ENCODE assay signal across 24 mouse cellular contexts in genomic region chr1:127383071-127383470, GRCm38 (mm10).
DNase-seq lines count a peak whose midpoint lies in the region; ATAC-seq lines count a peak whose summit lies in the region.
"Had no signal": no experiment of that assay in that cellular context is flagged by ENCODE, and none has a peak within 500 bp of the region (broad histone marks: within the 10 kb centered on the region; RNA-seq: fewer than 3 reads in every experiment).

No protein-coding gene starts in this region.

- no peak overlapping the region for H3K27ac ChIP-seq in forebrain, embryonic 12.5 days
- H3K27ac ChIP-seq in forebrain, embryonic 15.5 days (replicated peaks), result no peak overlapping the region
- H3K27ac ChIP-seq in midbrain, embryonic 12.5 days (replicated peaks), result no peak overlapping the region
- no peak overlapping the region for H3K27ac ChIP-seq in midbrain, embryonic 16.5 days (ENCODE audit: low read length)
- H3K27ac ChIP-seq: embryonic facial prominence, embryonic 15.5 days; forebrain, embryonic 10.5 days; heart, adult 2 months; heart, embryonic 15.5 days had no signal

- peak; percentile 17 for DNase-seq in embryo, embryonic 11 days
- DNase-seq in retina, embryonic 14.5 days (ENCODE audit: low spot score), result peak; percentile 49
- DNase-seq: adrenal gland, postnatal 14 days; cerebellum, adult 11-12 months; cerebellum, adult 9-11 months; cerebellum, postnatal 36 days; gastrocnemius, postnatal 10 days; heart, adult 2 months; heart, postnatal 14 days had no signal

- no peak overlapping the region for H3K4me2 ChIP-seq in forebrain, embryonic 12.5 days
- H3K4me2 ChIP-seq in forebrain, embryonic 15.5 days (replicated peaks), result no peak overlapping the region
- H3K4me2 ChIP-seq in midbrain, embryonic 12.5 days (replicated peaks), result no peak overlapping the region
- H3K4me2 ChIP-seq in midbrain, embryonic 16.5 days (ENCODE audit: low read length), result no peak overlapping the region
- H3K4me2 ChIP-seq: embryonic facial prominence, embryonic 15.5 days; heart, embryonic 11.5 days; heart, embryonic 15.5 days had no signal

- H3K4me1 ChIP-seq in forebrain, embryonic 12.5 days, result peaks cover 10% of the 10 kb centered on the region
- peaks cover 21% of the 10 kb centered on the region for H3K4me1 ChIP-seq in forebrain, embryonic 15.5 days
- H3K4me1 ChIP-seq in midbrain, embryonic 12.5 days, result peaks cover 12% of the 10 kb centered on the region
- peaks cover 10% of the 10 kb centered on the region for H3K4me1 ChIP-seq in midbrain, embryonic 16.5 days (ENCODE audit: control insufficient read depth, insufficient read depth, low read length)

- no peak overlapping the region for H3K4me3 ChIP-seq in forebrain, embryonic 12.5 days (replicated peaks)
- no peak overlapping the region for H3K4me3 ChIP-seq in forebrain, embryonic 15.5 days
- H3K4me3 ChIP-seq in midbrain, embryonic 12.5 days, result no peak overlapping the region
- H3K4me3 ChIP-seq in midbrain, embryonic 16.5 days (ENCODE audit: low read depth, low read length), result no peak overlapping the region
- H3K4me3 ChIP-seq: embryonic facial prominence, embryonic 15.5 days; erythroblast, embryonic 14.5 days; forebrain, embryonic 10.5 days; heart, adult 2 months; heart, embryonic 15.5 days had no signal

- 85% methylated on average over 7 of the region's 7 CpGs for WGBS in forebrain, embryonic 12.5 days
- WGBS in forebrain, embryonic 15.5 days, result 82% methylated on average over 7 of the region's 7 CpGs
- 76% methylated on average over 7 of the region's 7 CpGs for WGBS in midbrain, embryonic 12.5 days
- 67% methylated on average over 7 of the region's 7 CpGs for WGBS in midbrain, embryonic 16.5 days

- no peaks in the 10 kb centered on the region for H3K27me3 ChIP-seq in forebrain, embryonic 12.5 days
- no peaks in the 10 kb centered on the region for H3K27me3 ChIP-seq in forebrain, embryonic 15.5 days
- no peaks in the 10 kb centered on the region for H3K27me3 ChIP-seq in midbrain, embryonic 12.5 days
- no peaks in the 10 kb centered on the region for H3K27me3 ChIP-seq in midbrain, embryonic 16.5 days (ENCODE audit: control insufficient read depth, insufficient read depth, low read depth, low read length)
- H3K27me3 ChIP-seq: CH12.LX; embryonic facial prominence, embryonic 15.5 days; heart, embryonic 15.5 days; Patski had no signal

- peaks cover 30% of the 10 kb centered on the region for H3K36me3 ChIP-seq in forebrain, embryonic 12.5 days (replicated peaks)
- peaks cover 20% of the 10 kb centered on the region; the same call in 1 of the 2 replicates for H3K36me3 ChIP-seq in forebrain, embryonic 15.5 days
- peaks cover 4% of the 10 kb centered on the region; the same call in 1 of the 2 replicates for H3K36me3 ChIP-seq in midbrain, embryonic 12.5 days
- H3K36me3 ChIP-seq in midbrain, embryonic 16.5 days (ENCODE audit: control insufficient read depth, insufficient read depth, low read length), result peaks cover 2% of the 10 kb centered on the region; the same call in 1 of the 2 replicates

- no peak overlapping the region for H3K9ac ChIP-seq in forebrain, embryonic 12.5 days
- no peak overlapping the region for H3K9ac ChIP-seq in forebrain, embryonic 15.5 days (replicated peaks)
- no peak overlapping the region for H3K9ac ChIP-seq in midbrain, embryonic 12.5 days (replicated peaks)
- no peak overlapping the region for H3K9ac ChIP-seq in midbrain, embryonic 16.5 days (ENCODE audit: low read depth, low read length)
- H3K9ac ChIP-seq: embryonic facial prominence, embryonic 15.5 days; heart, embryonic 15.5 days had no signal

- 0 out of 2 replicates have a peak, but pooled peaks have one; percentile 44 for ATAC-seq in forebrain, embryonic 12.5 days (ENCODE audit: low FRiP score)
- no peak for ATAC-seq in forebrain, embryonic 15.5 days (replicated peaks)
- ATAC-seq in midbrain, embryonic 12.5 days (ENCODE audit: low FRiP score, low read depth), result peak; percentile 41; the same call in 1 of the 2 replicates
- ATAC-seq in midbrain, embryonic 16.5 days, result no peak
- ATAC-seq in granulocyte monocyte progenitor cell, adult 5-6 weeks (replicated peaks; ENCODE audit: poor library complexity, severe bottlenecking), result no peak
- ATAC-seq: activated CD4-positive, CD25-positive, alpha-beta regulatory T cell, adult 4 months; forebrain, embryonic 16.5 days; intestine, postnatal 0 days; Patski had no signal

- no peaks in the 10 kb centered on the region for H3K9me3 ChIP-seq in forebrain, embryonic 12.5 days
- no peaks in the 10 kb centered on the region for H3K9me3 ChIP-seq in forebrain, embryonic 15.5 days
- no peaks in the 10 kb centered on the region for H3K9me3 ChIP-seq in midbrain, embryonic 12.5 days
- H3K9me3 ChIP-seq in midbrain, embryonic 16.5 days (replicated peaks; ENCODE audit: control insufficient read depth, low read length, poor library complexity, severe bottlenecking), result no peaks in the 10 kb centered on the region
- H3K9me3 ChIP-seq: embryonic facial prominence, embryonic 15.5 days; forebrain, embryonic 10.5 days; heart, embryonic 15.5 days had no signal

Comparison
In these comparisons a context has a peak if more than half of its experiments do, and no peak if none do; other contexts are left out.
1. ATAC-seq: peak in forebrain, embryonic 12.5 days (single experiment) and midbrain, embryonic 12.5 days (single experiment); none in forebrain, embryonic 15.5 days (single experiment), midbrain, embryonic 16.5 days (single experiment) and granulocyte monocyte progenitor cell, adult 5-6 weeks (single experiment).